Mouse (Mus musculus) lung, embryonic 16.5 days (tissue): ENCODE measurements around the gene Fbxl16. TPM values are rescaled to one million over a fixed set of nuclear protein-coding genes. Genes with fewer than 3 reads are reported as not detected.
A peak's percentile ranks its signal among the peaks of the same experiment; 100 is the strongest.

Experiments
- ATAC-seq: fragments of 200-750 bp; cut with Nextera tagmentation; 2 replicates; pipeline ENCODE4 v1.8.0; 2017; ENCODE audit warnings: low read depth, mild to moderate bottlenecking, moderate library complexity
- H3K27ac ChIP-seq: fragments of 300-500 bp; sonication (generic); 2 replicates; pipeline ENCODE4 v1.5.1; 2014; ENCODE audit warnings: mild to moderate bottlenecking, control low read depth, low read length
- H3K27me3 ChIP-seq: fragments of 300-500 bp; sonication (generic); 2 replicates; pipeline ENCODE4 v1.6.1; 2014; ENCODE audit warnings: low read depth, low read length, mixed read lengths; ENCODE audit not compliant: control insufficient read depth, insufficient read depth
- H3K36me3 ChIP-seq: fragments of 300-500 bp; sonication (generic); 2 replicates; pipeline ENCODE4 v1.6.1; 2014; ENCODE audit warnings: low read length; ENCODE audit not compliant: control insufficient read depth, insufficient read depth
- H3K4me1 ChIP-seq: fragments of 300-500 bp; sonication (generic); replicated peaks from 2 replicates; pipeline ENCODE4 v1.6.1; 2014; ENCODE audit warnings: low read length, mixed read lengths; ENCODE audit not compliant: control insufficient read depth, insufficient read depth
- H3K4me2 ChIP-seq: fragments of 300-500 bp; sonication (generic); 2 replicates; pipeline ENCODE4 v1.6.1; 2014; ENCODE audit warnings: low read depth, low read length, control low read depth
- H3K4me3 ChIP-seq: fragments of 300-500 bp; sonication (generic); 2 replicates; pipeline ENCODE4 v1.5.1; 2014; ENCODE audit warnings: mild to moderate bottlenecking, low read length, control low read depth
- H3K9ac ChIP-seq: fragments of 300-500 bp; sonication (generic); 2 replicates; pipeline ENCODE4 v1.6.1; 2014; ENCODE audit warnings: low read length, control low read depth
- H3K9me3 ChIP-seq: fragments of 300-500 bp; sonication (generic); 2 replicates; pipeline ENCODE4 v1.6.1; 2016; ENCODE audit warnings: low read length; ENCODE audit not compliant: control insufficient read depth
- WGBS: fragments of 180-500 bp; shearing (Covaris S2); extraction: QIAGEN DNeasy Blood & Tissue Kit; methylation state at CpG from one replicate; pipeline ENCODE4 v1.1.7; 2014; 5-methylcytosine and 5-hydroxymethylcytosine counted together
- polyA plus RNA-seq: library from polyadenylated mRNA; unstranded; fragments of >200 nt; fragmentation: Nextera tagmentation; extraction: Ambion mirVana; gene quantifications from 2 replicates; pipeline ENCODE4 v1.2.1, GENCODE M21; 2015

Fbxl16 gene
- polyA plus RNA-seq, 1 experiment from 2014 or later = 1.1 TPM

GRCm38 (mm10) chr17:25781339-25781738 lies 27.5 kb upstream of the Fbxl16 start:
- Histone ChIP-seq H3K4me3 (no peak overlapping the region), H3K9me3 (no peaks in the 10 kb centered on the region), H3K9ac (no peak overlapping the region), H3K4me1 (peaks cover 11% of the 10 kb centered on the region), H3K36me3 (peaks cover 26% of the 10 kb centered on the region), H3K4me2 (no peak overlapping the region), H3K27ac (no peak overlapping the region), H3K27me3 (no peaks in the 10 kb centered on the region)
- no peak for ATAC-seq
- 71% methylated on average over 6 of the region's 6 CpGs for WGBS

- WGBS = 73% methylated on average over 7 of the region's 7 CpGs
- H3K36me3 ChIP-seq = peaks cover 30% of the 10 kb centered on the region
- H3K9me3 ChIP-seq = no peaks in the 10 kb centered on the region
- no peak overlapping the region for H3K4me3 ChIP-seq
- no peak for ATAC-seq
- no peak overlapping the region for H3K4me2 ChIP-seq
- no peak overlapping the region for H3K9ac ChIP-seq
- peaks cover 11% of the 10 kb centered on the region for H3K4me1 ChIP-seq
- H3K27ac ChIP-seq = no peak overlapping the region
- no peaks in the 10 kb centered on the region for H3K27me3 ChIP-seq
Observed at GRCm38 (mm10) chr17:25783086-25783485, 25.8 kb upstream of the Fbxl16 start.

GRCm38 (mm10) chr17:25783861-25784574 lies 24.9 kb upstream of the Fbxl16 start:
- WGBS = 67% methylated on average over 15 of the region's 15 CpGs
- Histone ChIP-seq H3K4me1 (peaks cover 11% of the 10 kb centered on the region), H3K9ac (peak overlapping the region; percentile 83), H3K27me3 (no peaks in the 10 kb centered on the region), H3K4me3 (peak overlapping the region; percentile 84), H3K4me2 (peak overlapping the region; percentile 65), H3K36me3 (peaks cover 33% of the 10 kb centered on the region), H3K9me3 (no peaks in the 10 kb centered on the region), H3K27ac (no peak overlapping the region)
- no peak for ATAC-seq

GRCm38 (mm10) chr17:25785281-25785745 lies 23.6 kb upstream of the Fbxl16 start, which contains the start of gene Haghl:
Gene Haghl (minus strand): TSS chr17:25785673.
- H3K27ac ChIP-seq = peak within 1 kb of the TSS; percentile 84
- peaks cover 34% of the 10 kb centered on the region for H3K36me3 ChIP-seq
- under 1% methylated on average over 23 of the region's 23 CpGs for WGBS
- peak; percentile 89 for ATAC-seq
- peak within 1 kb of the TSS; percentile 65 for H3K4me2 ChIP-seq
- H3K9me3 ChIP-seq = no peaks in the 10 kb centered on the region
- peaks cover 11% of the 10 kb centered on the region for H3K4me1 ChIP-seq
- no peaks in the 10 kb centered on the region for H3K27me3 ChIP-seq
- H3K4me3 ChIP-seq = peak within 1 kb of the TSS; percentile 84
- peak within 1 kb of the TSS; percentile 83 for H3K9ac ChIP-seq

GRCm38 (mm10) chr17:25786280-25786679 lies 22.6 kb upstream of the Fbxl16 start, which contains the start of gene Ccdc78:
Gene Ccdc78 (plus strand): TSS chr17:25786580.
- H3K9ac ChIP-seq = peak within 1 kb of the TSS; percentile 83
- H3K27ac ChIP-seq = peak within 1 kb of the TSS; percentile 84
- no peak for ATAC-seq
- H3K36me3 ChIP-seq = peaks cover 34% of the 10 kb centered on the region
- peak within 1 kb of the TSS; percentile 65 for H3K4me2 ChIP-seq
- no peaks in the 10 kb centered on the region for H3K27me3 ChIP-seq
- peaks cover 18% of the 10 kb centered on the region for H3K4me1 ChIP-seq
- no peaks in the 10 kb centered on the region for H3K9me3 ChIP-seq
- peak within 1 kb of the TSS; percentile 84 for H3K4me3 ChIP-seq
- WGBS = 79% methylated on average over 3 of the region's 3 CpGs

- no peaks in the 10 kb centered on the region for H3K9me3 ChIP-seq
- H3K4me1 ChIP-seq = peaks cover 20% of the 10 kb centered on the region
- no peak overlapping the region for H3K4me2 ChIP-seq
- WGBS = 89% methylated on average over 9 of the region's 9 CpGs
- H3K36me3 ChIP-seq = peaks cover 29% of the 10 kb centered on the region
- no peak overlapping the region for H3K9ac ChIP-seq
- no peak overlapping the region for H3K27ac ChIP-seq
- H3K4me3 ChIP-seq = no peak overlapping the region
- H3K27me3 ChIP-seq = no peaks in the 10 kb centered on the region
- no peak for ATAC-seq
Observed at GRCm38 (mm10) chr17:25786781-25787504, 21.9 kb upstream of the Fbxl16 start.

GRCm38 (mm10) chr17:25791320-25791842 lies 17.5 kb upstream of the Fbxl16 start:
- H3K4me1 ChIP-seq = peaks cover 35% of the 10 kb centered on the region
- H3K4me3 ChIP-seq = peak overlapping the region; percentile 96
- peak overlapping the region; percentile 99 for H3K27ac ChIP-seq
- peak overlapping the region; percentile 94 for H3K4me2 ChIP-seq
- no peaks in the 10 kb centered on the region for H3K9me3 ChIP-seq
- H3K36me3 ChIP-seq = peaks cover 19% of the 10 kb centered on the region; the same call in 1 of the 2 replicates
- WGBS = 22% methylated on average over 19 of the region's 19 CpGs
- no peaks in the 10 kb centered on the region for H3K27me3 ChIP-seq
- peak overlapping the region; percentile 89 for H3K9ac ChIP-seq
- ATAC-seq = peak; percentile 13; the same call in 1 of the 2 replicates

GRCm38 (mm10) chr17:25791843-25792527 lies 16.9 kb upstream of the Fbxl16 start:
- Histone ChIP-seq H3K9me3 (no peaks in the 10 kb centered on the region), H3K9ac (peak overlapping the region; percentile 89), H3K36me3 (peaks cover 19% of the 10 kb centered on the region; the same call in 1 of the 2 replicates), H3K4me1 (peaks cover 35% of the 10 kb centered on the region), H3K4me3 (peak overlapping the region; percentile 96), H3K27ac (peak overlapping the region; percentile 99), H3K27me3 (no peaks in the 10 kb centered on the region), H3K4me2 (peak overlapping the region; percentile 94)
- WGBS = under 1% methylated on average over 45 of the region's 45 CpGs
- ATAC-seq = peak; percentile 71
